33 mouse cellular contexts compared by ENCODE assay signal in genomic region chr4:120233243-120233642, GRCm38 (mm10). TPM values are rescaled to one million over a fixed set of nuclear protein-coding genes. Genes with fewer than 3 reads are reported as not detected.
DNase-seq lines count a peak whose midpoint lies in the region; ATAC-seq and TF ChIP-seq lines count a peak whose summit lies in the region.
"Had no signal": no experiment of that assay in that cellular context is flagged by ENCODE, and none has a peak within 500 bp of the region (broad histone marks: within the 10 kb centered on the region; RNA-seq: fewer than 3 reads in every experiment).

No protein-coding gene starts in this region.

- intact Hi-C loops in left cerebral cortex, adult 2 months (cut with DNase I), result no loop called here
- intact Hi-C loops in left cerebral cortex, postnatal 36 days (cut with DNase I), result no loop called here

- H3K4me3 ChIP-seq in forebrain, postnatal 0 days (ENCODE audit: low read depth, low read length), result no peak overlapping the region
- H3K4me3 ChIP-seq in forebrain, embryonic 11.5 days (ENCODE audit: low read depth, low read length), result no peak overlapping the region
- H3K4me3 ChIP-seq in left cerebral cortex, adult 2 months, result no peak overlapping the region
- no peak overlapping the region for H3K4me3 ChIP-seq in stomach, postnatal 0 days (ENCODE audit: low read depth, low read length)
- H3K4me3 ChIP-seq: embryonic facial prominence, embryonic 12.5 days; forebrain, embryonic 15.5 days; gastrocnemius, adult 2 months; heart, adult 2 months; heart, embryonic 13.5 days; midbrain, embryonic 10.5 days; myocyte; neural tube, embryonic 13.5 days; stomach, embryonic 15.5 days had no signal

- no peak for TF ChIP-seq EP300 in stomach, postnatal 0 days (optimal IDR thresholded peaks at IDR 0.05)

- no peak overlapping the region for H3K27ac ChIP-seq in forebrain, postnatal 0 days (ENCODE audit: low read depth, low read length)
- H3K27ac ChIP-seq in forebrain, embryonic 11.5 days (ENCODE audit: low read depth, low read length), result no peak overlapping the region
- H3K27ac ChIP-seq in left cerebral cortex, adult 2 months, result no peak overlapping the region
- H3K27ac ChIP-seq in stomach, postnatal 0 days (replicated peaks), result no peak overlapping the region
- H3K27ac ChIP-seq: embryonic facial prominence, embryonic 12.5 days; forebrain, embryonic 15.5 days; gastrocnemius, adult 2 months; heart, adult 2 months; heart, embryonic 13.5 days; midbrain, embryonic 10.5 days; neural tube, embryonic 13.5 days; stomach, embryonic 15.5 days had no signal

- peak; percentile 18; the same call in 1 of the 2 replicates for TF ChIP-seq CTCF in forebrain, postnatal 0 days (IDR thresholded peaks at IDR 0.05; ENCODE audit: low read depth)
- peak; percentile 8 for TF ChIP-seq CTCF in left cerebral cortex, adult 2 months (IDR thresholded peaks at IDR 0.05)
- peak; percentile 33 for TF ChIP-seq CTCF in stomach, postnatal 0 days (IDR thresholded peaks at IDR 0.05; ENCODE audit: low read depth)

- WGBS in forebrain, postnatal 0 days, result 69% methylated on average over 2 of the region's 2 CpGs
- 67% methylated on average over 2 of the region's 2 CpGs for WGBS in forebrain, embryonic 11.5 days
- 44% methylated on average over 2 of the region's 2 CpGs for WGBS in stomach, postnatal 0 days

- no peak overlapping the region for H3K4me2 ChIP-seq in forebrain, postnatal 0 days (ENCODE audit: low read depth)
- H3K4me2 ChIP-seq in forebrain, embryonic 11.5 days (ENCODE audit: low read depth, low read length, severe bottlenecking), result no peak overlapping the region
- no peak overlapping the region for H3K4me2 ChIP-seq in stomach, postnatal 0 days (replicated peaks; ENCODE audit: low read depth)
- H3K4me2 ChIP-seq: embryonic facial prominence, embryonic 12.5 days; forebrain, embryonic 15.5 days; heart, embryonic 13.5 days; neural tube, embryonic 13.5 days; stomach, embryonic 15.5 days had no signal

- H3K27me3 ChIP-seq in forebrain, postnatal 0 days (ENCODE audit: insufficient read depth, low read length), result no peaks in the 10 kb centered on the region
- H3K27me3 ChIP-seq in forebrain, embryonic 11.5 days (ENCODE audit: control insufficient read depth, insufficient read depth, low read length), result no peaks in the 10 kb centered on the region; the same call in 1 of the 2 replicates
- H3K27me3 ChIP-seq in stomach, postnatal 0 days (ENCODE audit: control insufficient read depth, insufficient read depth, low read length), result no peaks in the 10 kb centered on the region
- H3K27me3 ChIP-seq: embryonic facial prominence, embryonic 12.5 days; forebrain, embryonic 15.5 days; Patski; stomach, embryonic 15.5 days had no signal

- H3K4me1 ChIP-seq in forebrain, postnatal 0 days (ENCODE audit: insufficient read depth), result no peaks in the 10 kb centered on the region
- H3K4me1 ChIP-seq in forebrain, embryonic 11.5 days (replicated peaks; ENCODE audit: control insufficient read depth, insufficient read depth, low read length), result no peaks in the 10 kb centered on the region
- no peaks in the 10 kb centered on the region for H3K4me1 ChIP-seq in stomach, postnatal 0 days (replicated peaks; ENCODE audit: control insufficient read depth, insufficient read depth)
- H3K4me1 ChIP-seq: heart, embryonic 13.5 days; stomach, embryonic 15.5 days had no signal

- no peak for DNase-seq in forebrain, postnatal 0 days
- no peak for DNase-seq in forebrain, embryonic 11.5 days (ENCODE audit: low spot score)
- DNase-seq in left cerebral cortex, adult 2 months (ENCODE audit: extremely low spot score in 1 of 2, low spot score in 2 of 2), result no peak
- DNase-seq in left cerebral cortex, postnatal 36 days (ENCODE audit: low spot score in 2 of 2), result no peak
- DNase-seq in retina, postnatal 1 day, result peak; percentile 50
- DNase-seq in retina, embryonic 14.5 days (ENCODE audit: low spot score), result no peak
- no peak for DNase-seq in stomach, postnatal 0 days (ENCODE audit: low spot score)
- DNase-seq: cerebellum, adult 8-10 months; cerebellum, postnatal 25 days; embryo, embryonic 11 days; gastrocnemius, adult 2 months; gastrocnemius, postnatal 36 days; heart, adult 2 months; heart, postnatal 10 days; kidney, adult 11 months; kidney, postnatal 36 days; layer of hippocampus, postnatal 36 days; lung, postnatal 10 days; right cerebral cortex, postnatal 14 days; thymus, adult 2 months; thymus, postnatal 4 days had no signal

- no peak overlapping the region for H3K9ac ChIP-seq in forebrain, postnatal 0 days
- no peak overlapping the region for H3K9ac ChIP-seq in forebrain, embryonic 11.5 days (ENCODE audit: low read length)
- H3K9ac ChIP-seq in stomach, postnatal 0 days (ENCODE audit: low read length), result no peak overlapping the region
- H3K9ac ChIP-seq: embryonic facial prominence, embryonic 12.5 days; forebrain, embryonic 15.5 days; heart, embryonic 13.5 days; neural tube, embryonic 13.5 days; stomach, embryonic 15.5 days had no signal

- ATAC-seq in forebrain, postnatal 0 days, result no peak
- no peak for ATAC-seq in forebrain, embryonic 11.5 days (replicated peaks; ENCODE audit: low FRiP score)
- ATAC-seq in stomach, postnatal 0 days (ENCODE audit: low FRiP score, low TSS enrichment), result no peak
- no peak for ATAC-seq in CD4-positive, CD25-positive, alpha-beta regulatory T cell, adult 4 months
- ATAC-seq: forebrain, embryonic 15.5 days; midbrain, embryonic 16.5 days; Patski had no signal

- H3K36me3 ChIP-seq in forebrain, postnatal 0 days (ENCODE audit: insufficient read depth), result no peaks in the 10 kb centered on the region
- no peaks in the 10 kb centered on the region for H3K36me3 ChIP-seq in forebrain, embryonic 11.5 days (ENCODE audit: control insufficient read depth, insufficient read depth, low read length)
- no peaks in the 10 kb centered on the region for H3K36me3 ChIP-seq in stomach, postnatal 0 days (ENCODE audit: control insufficient read depth, insufficient read depth, low read length)
- H3K36me3 ChIP-seq: embryonic facial prominence, embryonic 12.5 days; forebrain, embryonic 15.5 days; heart, embryonic 13.5 days; midbrain, embryonic 10.5 days; neural tube, embryonic 13.5 days; stomach, embryonic 15.5 days had no signal

- no peaks in the 10 kb centered on the region for H3K9me3 ChIP-seq in forebrain, postnatal 0 days (ENCODE audit: low read length)
- H3K9me3 ChIP-seq in forebrain, embryonic 11.5 days (ENCODE audit: control insufficient read depth, low read length), result no peaks in the 10 kb centered on the region
- H3K9me3 ChIP-seq in stomach, postnatal 0 days (ENCODE audit: control insufficient read depth, low read length), result no peaks in the 10 kb centered on the region
- H3K9me3 ChIP-seq: embryonic facial prominence, embryonic 12.5 days; forebrain, embryonic 15.5 days; heart, embryonic 13.5 days; midbrain, embryonic 10.5 days; neural tube, embryonic 13.5 days; stomach, embryonic 15.5 days had no signal

RNA-seq across cellular contexts. Expression of gene Foxo6, which starts 53.9 kb away (rescaled TPM):
- total RNA-seq in forebrain, postnatal 0 days (2014; rRNA removed), result 40.8 and 44.0 TPM in 2 replicates
- polyA plus RNA-seq in forebrain, postnatal 0 days (2015; fragmentation: Nextera tagmentation; extraction: Ambion mirVana), result 3.5 and 3.6 TPM in 2 replicates
- polyA plus RNA-seq in forebrain, embryonic 11.5 days (2014; fragmentation: Nextera tagmentation; extraction: Ambion mirVana), result 0.39 and 1.1 TPM in 2 replicates
- 10 to 100 TPM; 11.3 to 17.1 TPM for total RNA-seq in left cerebral cortex, adult 2 months (2021)
- 10 to 100 TPM; 12.4 to 15.8 TPM for total RNA-seq in left cerebral cortex, postnatal 36 days (2021)
- 0.28 and 0.53 TPM in 2 replicates for polyA plus RNA-seq in stomach, postnatal 0 days (2015; fragmentation: Nextera tagmentation; extraction: Ambion mirVana)
- polyA plus RNA-seq in CD4-positive, CD25-positive, alpha-beta regulatory T cell, adult 4 months (2017; shearing (Covaris generic)), result not detected
- total RNA-seq: liver, adult 2 months had no signal
- polyA plus RNA-seq: heart, embryonic 13.5 days; liver, embryonic 16.5 days had no signal
